Mouse (Mus musculus) embryonic fibroblast, embryonic 13.5 days (primary cell): Measurements from ENCODE around the gene 6430628N08Rik. TPM values are rescaled to one million over a fixed set of nuclear protein-coding genes. Genes with fewer than 3 reads are reported as not detected.

Source experiments
- H3K27ac ChIP-seq: 2 replicates; pipeline ENCODE4 v1.5.1; 2012; ENCODE audit warnings: low read length, control low read depth, inconsistent platforms; ENCODE audit not compliant: insufficient read depth
- H3K4me1 ChIP-seq: 2 replicates; pipeline ENCODE4 v1.6.1; 2011; ENCODE audit warnings: low read length; ENCODE audit not compliant: control insufficient read depth, insufficient read depth
- H3K4me3 ChIP-seq: 2 replicates; pipeline ENCODE4 v1.5.1; 2011; ENCODE audit warnings: mild to moderate bottlenecking, control low read depth, low read length; ENCODE audit not compliant: insufficient read depth
- CTCF ChIP-seq: IDR thresholded peaks from 2 replicates; pipeline ENCODE4 v1.5.1; 2011; ENCODE audit warnings: mild to moderate bottlenecking, control low read depth, low read length, moderate library complexity, borderline replicate concordance; ENCODE audit not compliant: insufficient read depth
- POLR2A ChIP-seq: IDR thresholded peaks from 2 replicates; pipeline ENCODE4 v1.6.1; 2011; ENCODE audit warnings: low read depth, mild to moderate bottlenecking, control low read depth, low read length, moderate library complexity
- polyA plus RNA-seq: library from polyadenylated mRNA; stranded (reverse); fragments of >200 nt; gene quantifications from 2 replicates; pipeline ENCODE4 v1.2.4, GENCODE M21; 2011; ENCODE audit warnings: low read depth; ENCODE audit not compliant: missing spikeins, insufficient read length

The 6430628N08Rik gene
- not detected in 2 replicates for polyA plus RNA-seq

DNA sequence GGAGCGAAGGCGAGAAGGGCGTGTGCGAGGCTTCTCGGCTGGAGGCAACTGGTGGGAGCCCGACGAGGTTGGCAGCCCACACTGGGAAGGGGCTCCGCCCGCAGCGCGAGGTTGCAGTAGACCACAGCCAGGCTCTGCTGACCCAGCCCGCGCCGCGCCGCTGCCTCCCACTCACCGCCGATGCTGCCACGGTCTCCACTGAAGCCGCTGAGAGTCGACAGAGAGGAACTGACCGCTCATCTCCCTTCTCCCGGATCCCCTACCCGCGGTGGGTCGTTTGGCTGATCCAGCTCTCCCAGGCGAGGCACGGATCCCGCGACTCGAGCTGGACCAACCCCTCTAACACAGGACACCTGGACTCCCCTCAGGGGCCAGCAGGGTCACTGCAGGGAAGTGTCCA lies at the start of gene 6430628N08Rik:
Gene 6430628N08Rik, plus strand, starts transcription at position 113 of the 400 bp plus-strand sequence.
- H3K4me3 ChIP-seq: no peak within 1 kb of the TSS

DNA sequence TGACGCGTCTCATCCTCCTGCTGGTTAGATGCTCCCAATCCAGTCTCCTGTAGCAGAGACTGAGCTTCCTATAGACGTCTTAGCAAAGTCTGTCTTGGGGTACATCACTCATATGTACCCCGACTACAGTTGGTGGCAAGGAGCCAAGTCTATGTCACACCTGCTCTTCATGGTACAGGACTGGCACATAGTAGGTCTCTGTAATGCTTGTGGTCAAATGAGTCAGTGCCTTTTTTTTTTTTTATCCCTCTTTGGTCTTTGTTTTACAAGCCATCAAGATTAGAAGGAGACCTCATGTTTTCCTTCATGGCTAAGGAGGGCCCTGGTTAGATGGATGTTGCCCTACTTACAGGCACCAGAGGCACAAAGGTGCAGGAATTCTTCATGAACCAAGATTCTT lies 49.6 kb upstream of the 6430628N08Rik start:
- TF ChIP-seq CTCF: no peak
- no peak for TF ChIP-seq POLR2A
- Histone ChIP-seq H3K4me3 (no peak overlapping the region), H3K27ac (no peak overlapping the region), H3K4me1 (no peaks in the 10 kb centered on the region)

More for the DNA sequence above, at the start of gene 6430628N08Rik:
- no peaks in the 10 kb centered on the region for H3K4me1 ChIP-seq
- TF ChIP-seq CTCF (no peak), POLR2A (no peak)
- H3K27ac ChIP-seq: no peak within 1 kb of the TSS

- Histone ChIP-seq H3K27ac (no peak overlapping the region), H3K4me3 (no peak overlapping the region), H3K4me1 (0 out of 2 replicates have a peak, but pooled peaks cover 2% of the 10 kb centered on the region)
- no peak for TF ChIP-seq CTCF
- TF ChIP-seq POLR2A: no peak
Measured at GRCm38 (mm10) chr4:115846656-115847055, 43.8 kb upstream of the 6430628N08Rik start.

- Histone ChIP-seq H3K4me3 (no peak overlapping the region), H3K27ac (no peak overlapping the region), H3K4me1 (0 out of 2 replicates have a peak, but pooled peaks cover 2% of the 10 kb centered on the region)
- TF ChIP-seq POLR2A (no peak), CTCF (no peak)
Measured at GRCm38 (mm10) chr4:115847377-115847776, 43.1 kb upstream of the 6430628N08Rik start.

GRCm38 (mm10) chr4:115848083-115848482 lies 42.4 kb upstream of the 6430628N08Rik start:
- Histone ChIP-seq H3K4me1 (0 out of 2 replicates have a peak, but pooled peaks cover 2% of the 10 kb centered on the region), H3K27ac (no peak overlapping the region)
- no peak for TF ChIP-seq POLR2A
- no peak for TF ChIP-seq CTCF

GRCm38 (mm10) chr4:115848990-115849677 lies 41.3 kb upstream of the 6430628N08Rik start:
- Histone ChIP-seq H3K4me3 (no peak overlapping the region), H3K27ac (no peak overlapping the region), H3K4me1 (0 out of 2 replicates have a peak, but pooled peaks cover 2% of the 10 kb centered on the region)
- TF ChIP-seq POLR2A (no peak), CTCF (no peak)

More at GRCm38 (mm10) chr4:115848083-115848482, 42.4 kb upstream of the 6430628N08Rik start:
- H3K4me3 ChIP-seq: no peak overlapping the region

GRCm38 (mm10) chr4:115850111-115850510 lies 40.4 kb upstream of the 6430628N08Rik start:
- Histone ChIP-seq H3K27ac (no peak overlapping the region), H3K4me1 (0 out of 2 replicates have a peak, but pooled peaks cover 2% of the 10 kb centered on the region), H3K4me3 (no peak overlapping the region)
- TF ChIP-seq POLR2A: no peak
- no peak for TF ChIP-seq CTCF

DNA sequence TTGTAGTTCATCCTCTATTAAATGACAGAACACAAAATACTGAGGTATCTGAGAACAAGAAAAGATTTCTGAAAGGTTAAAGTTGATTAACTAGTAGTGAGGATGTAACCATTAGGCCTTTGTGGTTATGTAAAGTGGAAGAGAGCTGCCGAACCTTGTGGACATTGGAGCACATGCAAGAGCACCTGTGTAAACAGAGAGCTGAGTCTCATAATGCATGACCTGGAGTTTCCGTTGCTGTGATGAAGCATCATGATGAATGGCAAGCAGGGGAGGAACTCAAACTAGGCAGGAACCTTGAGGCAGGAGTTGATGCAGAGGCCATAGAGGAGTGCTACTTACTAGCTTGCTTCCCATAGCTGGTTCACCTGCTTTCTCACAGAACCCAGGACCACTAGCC lies 39.8 kb upstream of the 6430628N08Rik start:
- Histone ChIP-seq H3K27ac (no peak overlapping the region), H3K4me1 (0 out of 2 replicates have a peak, but pooled peaks cover 2% of the 10 kb centered on the region), H3K4me3 (no peak overlapping the region)
- no peak for TF ChIP-seq CTCF
- no peak for TF ChIP-seq POLR2A

GRCm38 (mm10) chr4:115851569-115851968 lies 38.9 kb upstream of the 6430628N08Rik start:
- H3K27ac ChIP-seq: no peak overlapping the region
- H3K4me3 ChIP-seq: no peak overlapping the region
- 0 out of 2 replicates have a peak, but pooled peaks cover 2% of the 10 kb centered on the region for H3K4me1 ChIP-seq
- TF ChIP-seq POLR2A: no peak
- TF ChIP-seq CTCF: no peak

GRCm38 (mm10) chr4:115855100-115855499 lies 35.4 kb upstream of the 6430628N08Rik start:
- H3K27ac ChIP-seq: no peak overlapping the region
- TF ChIP-seq CTCF (no peak), POLR2A (no peak)
- H3K4me1 ChIP-seq: 0 out of 2 replicates have a peak, but pooled peaks cover 1% of the 10 kb centered on the region
- H3K4me3 ChIP-seq: no peak overlapping the region
